Mouse (Mus musculus) hindbrain, embryonic 13.5 days (tissue): ENCODE results near the gene Rybp. TPM values are rescaled to one million over a fixed set of nuclear protein-coding genes. Genes with fewer than 3 reads are reported as not detected.

Source experiments
- ATAC-seq: fragments of 200-750 bp; cut with Nextera tagmentation; 2 replicates; pipeline ENCODE4 v1.8.0; 2017; ENCODE audit warnings: moderate TSS enrichment; ENCODE audit not compliant: low FRiP score
- H3K27ac ChIP-seq: fragments of 300-500 bp; sonication (generic); 2 replicates; pipeline ENCODE4 v1.5.1; 2015; ENCODE audit warnings: inconsistent platforms, mild to moderate bottlenecking, moderate library complexity
- H3K27me3 ChIP-seq: fragments of 300-500 bp; sonication (generic); 2 replicates; pipeline ENCODE4 v1.6.1; 2015; ENCODE audit warnings: mild to moderate bottlenecking, inconsistent platforms
- H3K36me3 ChIP-seq: fragments of 300-500 bp; sonication (generic); 2 replicates; pipeline ENCODE4 v1.6.1; 2015; ENCODE audit warnings: mild to moderate bottlenecking, inconsistent platforms
- H3K4me1 ChIP-seq: fragments of 300-500 bp; sonication (generic); replicated peaks from 2 replicates; pipeline ENCODE4 v1.6.1; 2015; ENCODE audit warnings: inconsistent platforms
- H3K4me2 ChIP-seq: fragments of 300-500 bp; sonication (generic); 2 replicates; pipeline ENCODE4 v1.6.1; 2015; ENCODE audit warnings: inconsistent platforms, mild to moderate bottlenecking, moderate library complexity
- H3K4me3 ChIP-seq: fragments of 300-500 bp; sonication (generic); 2 replicates; pipeline ENCODE4 v1.5.1; 2015; ENCODE audit warnings: mild to moderate bottlenecking, inconsistent platforms
- H3K9ac ChIP-seq: fragments of 300-500 bp; sonication (generic); 2 replicates; pipeline ENCODE4 v1.6.1; 2015; ENCODE audit warnings: mild to moderate bottlenecking, inconsistent platforms
- H3K9me3 ChIP-seq: fragments of 300-500 bp; sonication (generic); 2 replicates; pipeline ENCODE4 v1.6.1; 2016; ENCODE audit warnings: inconsistent platforms
- WGBS: fragments of 180-500 bp; shearing (Covaris S2); methylation state at CpG from one replicate; pipeline ENCODE4 v1.1.7; 2015; 5-methylcytosine and 5-hydroxymethylcytosine counted together
- polyA plus RNA-seq: library from polyadenylated mRNA; unstranded; fragments of >200 nt; fragmentation: Nextera tagmentation; extraction: Ambion mirVana; gene quantifications from 2 replicates; pipeline ENCODE4 v1.2.1, GENCODE M21; 2015

Gene Rybp
- polyA plus RNA-seq, 1 experiment from 2014 or later, result 18.2 TPM

- no peaks in the 10 kb centered on the region for H3K9me3 ChIP-seq
- peaks cover 28% of the 10 kb centered on the region for H3K27me3 ChIP-seq
- ATAC-seq, result no peak
- H3K36me3 ChIP-seq, result no peaks in the 10 kb centered on the region
- peak overlapping the region; percentile 91 for H3K4me2 ChIP-seq
- H3K9ac ChIP-seq, result peak overlapping the region; percentile 94
- 2% methylated on average over 18 of the region's 18 CpGs for WGBS
- H3K4me1 ChIP-seq, result peaks cover 31% of the 10 kb centered on the region
- peak overlapping the region; percentile 71 for H3K4me3 ChIP-seq
- peak overlapping the region; percentile 99 for H3K27ac ChIP-seq
These were observed 1.2 kb downstream of the Rybp start for GRCm38 (mm10) chr6:100285985-100286572.

- H3K4me2 ChIP-seq, result no peak overlapping the region
- H3K27me3 ChIP-seq, result no peaks in the 10 kb centered on the region
- peaks cover 18% of the 10 kb centered on the region for H3K4me1 ChIP-seq
- no peak overlapping the region for H3K27ac ChIP-seq
- H3K9ac ChIP-seq, result no peak overlapping the region
- 96% methylated on average over 1 of the region's 1 CpGs for WGBS
- H3K36me3 ChIP-seq, result no peaks in the 10 kb centered on the region
- H3K4me3 ChIP-seq, result no peak overlapping the region
- ATAC-seq, result no peak
- H3K9me3 ChIP-seq, result no peaks in the 10 kb centered on the region
These were observed 8.4 kb downstream of the Rybp start for GRCm38 (mm10) chr6:100278841-100279240.

- H3K4me1 ChIP-seq, result peaks cover 13% of the 10 kb centered on the region
These were observed 10.9 kb downstream of the Rybp start for GRCm38 (mm10) chr6:100276344-100276743.

DNA sequence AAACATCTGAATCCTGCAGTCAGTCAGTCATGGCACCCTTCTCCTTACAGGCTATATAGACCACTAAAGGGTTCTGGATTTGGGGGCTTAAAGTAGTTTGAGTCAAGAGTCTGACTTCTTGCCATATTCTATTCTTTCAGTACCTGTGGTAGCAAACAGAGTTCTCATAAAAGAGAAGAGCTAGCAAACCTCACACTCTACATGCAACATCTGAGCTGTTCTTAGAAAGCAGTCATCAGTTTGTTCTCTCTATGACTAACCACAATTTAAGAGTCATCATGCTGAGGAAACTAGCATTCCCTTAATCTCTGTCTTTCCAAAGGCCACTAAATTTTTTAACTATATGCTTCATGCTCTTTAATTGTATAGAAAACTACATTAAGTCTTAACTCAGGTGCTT is 11.6 kb downstream of the Rybp start:
- ATAC-seq, result no peak
- Histone ChIP-seq H3K4me2 (no peak overlapping the region), H3K9me3 (no peaks in the 10 kb centered on the region), H3K27ac (no peak overlapping the region), H3K4me3 (no peak overlapping the region), H3K4me1 (peaks cover 13% of the 10 kb centered on the region), H3K36me3 (no peaks in the 10 kb centered on the region), H3K27me3 (no peaks in the 10 kb centered on the region), H3K9ac (no peak overlapping the region)

More at GRCm38 (mm10) chr6:100276344-100276743, 10.9 kb downstream of the Rybp start:
- H3K36me3 ChIP-seq, result no peaks in the 10 kb centered on the region
- no peak for ATAC-seq
- no peaks in the 10 kb centered on the region for H3K27me3 ChIP-seq
- no peaks in the 10 kb centered on the region for H3K9me3 ChIP-seq
- no peak overlapping the region for H3K4me3 ChIP-seq
- WGBS, result 89% methylated on average over 3 of the region's 3 CpGs
- H3K9ac ChIP-seq, result no peak overlapping the region
- H3K27ac ChIP-seq, result no peak overlapping the region
- no peak overlapping the region for H3K4me2 ChIP-seq

- Histone ChIP-seq H3K9me3 (no peaks in the 10 kb centered on the region), H3K9ac (no peak overlapping the region), H3K4me3 (no peak overlapping the region), H3K27ac (no peak overlapping the region), H3K4me2 (no peak overlapping the region), H3K4me1 (peaks cover 8% of the 10 kb centered on the region), H3K27me3 (no peaks in the 10 kb centered on the region), H3K36me3 (no peaks in the 10 kb centered on the region)
- WGBS, result 68% methylated on average over 1 of the region's 1 CpGs
- ATAC-seq, result no peak
These were observed 13.7 kb downstream of the Rybp start for GRCm38 (mm10) chr6:100273556-100273955.

- H3K9ac ChIP-seq, result no peak overlapping the region
- H3K27ac ChIP-seq, result no peak overlapping the region
- H3K4me3 ChIP-seq, result no peak overlapping the region
- no peak for ATAC-seq
- H3K4me2 ChIP-seq, result no peak overlapping the region
- H3K9me3 ChIP-seq, result no peaks in the 10 kb centered on the region
- WGBS, result 89% methylated on average over 3 of the region's 3 CpGs
- H3K4me1 ChIP-seq, result peaks cover 1% of the 10 kb centered on the region
- H3K36me3 ChIP-seq, result no peaks in the 10 kb centered on the region
- H3K27me3 ChIP-seq, result no peaks in the 10 kb centered on the region
These were observed 15.3 kb downstream of the Rybp start for GRCm38 (mm10) chr6:100271992-100272391.

DNA sequence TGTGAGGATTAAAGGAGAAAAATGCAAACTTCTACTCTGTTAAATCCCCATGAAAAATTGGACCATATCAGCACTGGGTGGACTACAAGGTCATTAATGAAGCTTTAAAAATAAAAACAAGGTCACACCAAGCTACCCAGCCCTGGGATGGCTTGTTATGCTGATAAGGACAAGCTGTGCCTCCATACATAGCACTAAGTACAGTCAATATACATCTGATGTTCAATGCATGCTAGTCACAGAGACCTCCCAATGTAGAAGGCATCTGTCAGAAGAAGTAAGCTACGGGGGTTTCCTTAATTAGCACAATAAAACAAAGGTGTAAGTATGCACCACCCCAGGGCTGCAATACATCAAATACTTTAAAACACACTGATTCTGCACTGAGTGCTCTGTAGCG is 16.5 kb downstream of the Rybp start:
- Histone ChIP-seq H3K9ac (no peak overlapping the region), H3K4me2 (no peak overlapping the region), H3K4me3 (no peak overlapping the region), H3K4me1 (no peaks in the 10 kb centered on the region; the same call in 1 of the 2 replicates), H3K9me3 (no peaks in the 10 kb centered on the region), H3K27ac (no peak overlapping the region), H3K27me3 (no peaks in the 10 kb centered on the region), H3K36me3 (no peaks in the 10 kb centered on the region)
- WGBS, result 83% methylated on average over 2 of the region's 2 CpGs
- ATAC-seq, result no peak

GRCm38 (mm10) chr6:100259607-100260006 is 27.7 kb downstream of the Rybp start:
- H3K27ac ChIP-seq, result no peak overlapping the region
- H3K4me3 ChIP-seq, result no peak overlapping the region
- no peaks in the 10 kb centered on the region for H3K27me3 ChIP-seq
- ATAC-seq, result no peak
- H3K36me3 ChIP-seq, result no peaks in the 10 kb centered on the region
- no peak overlapping the region for H3K9ac ChIP-seq
- H3K4me2 ChIP-seq, result no peak overlapping the region
- 96% methylated on average over 1 of the region's 1 CpGs for WGBS
- peaks cover 12% of the 10 kb centered on the region for H3K4me1 ChIP-seq
- no peaks in the 10 kb centered on the region for H3K9me3 ChIP-seq

DNA sequence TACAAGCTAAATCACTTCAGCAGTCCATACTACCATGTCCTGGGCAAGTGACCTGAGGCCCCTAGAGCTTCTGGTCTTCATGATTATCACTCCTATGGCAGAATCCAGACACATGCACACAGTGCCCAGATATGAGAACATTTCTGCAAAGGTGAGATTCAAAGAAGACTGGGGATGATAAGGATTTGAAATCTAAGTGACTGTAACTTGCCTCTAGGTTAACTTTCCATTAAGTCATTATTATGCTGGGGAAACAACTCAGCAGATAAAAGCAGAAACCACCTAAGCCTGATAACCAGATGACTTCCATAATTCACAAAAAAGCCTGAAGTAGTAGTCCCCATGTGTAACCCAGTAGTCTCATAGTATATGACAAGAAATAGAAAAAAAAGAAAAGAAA is 29.0 kb downstream of the Rybp start:
- no peaks in the 10 kb centered on the region for H3K9me3 ChIP-seq
- ATAC-seq, result no peak
- no peaks in the 10 kb centered on the region for H3K36me3 ChIP-seq
- H3K27me3 ChIP-seq, result no peaks in the 10 kb centered on the region
- H3K27ac ChIP-seq, result no peak overlapping the region
- no peak overlapping the region for H3K9ac ChIP-seq
- peaks cover 15% of the 10 kb centered on the region for H3K4me1 ChIP-seq
- no peak overlapping the region for H3K4me2 ChIP-seq
- H3K4me3 ChIP-seq, result no peak overlapping the region

DNA sequence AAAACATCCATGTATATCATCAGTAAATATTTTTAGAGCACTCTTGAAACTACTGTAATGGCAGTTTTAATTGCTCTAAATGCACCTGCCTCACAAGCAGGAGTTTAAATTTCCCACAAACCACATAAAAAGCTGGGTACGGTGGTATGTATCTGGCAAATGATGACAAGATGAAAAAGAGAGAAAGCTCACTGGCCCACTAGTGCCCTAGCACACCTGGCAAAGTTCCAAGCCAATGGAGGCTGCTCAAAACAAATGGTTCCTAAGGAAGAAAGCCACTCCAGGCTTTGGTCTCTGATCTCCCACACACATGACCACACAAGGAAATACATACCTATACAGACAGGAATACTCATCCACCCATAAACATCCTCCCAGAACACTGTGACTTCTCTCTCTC is 31.9 kb downstream of the Rybp start:
- no peak for ATAC-seq
- Histone ChIP-seq H3K36me3 (no peaks in the 10 kb centered on the region), H3K4me1 (peaks cover 15% of the 10 kb centered on the region), H3K9me3 (no peaks in the 10 kb centered on the region), H3K27ac (no peak overlapping the region), H3K9ac (no peak overlapping the region), H3K27me3 (no peaks in the 10 kb centered on the region), H3K4me3 (no peak overlapping the region), H3K4me2 (no peak overlapping the region)
- 64% methylated on average over 1 of the region's 1 CpGs for WGBS

DNA sequence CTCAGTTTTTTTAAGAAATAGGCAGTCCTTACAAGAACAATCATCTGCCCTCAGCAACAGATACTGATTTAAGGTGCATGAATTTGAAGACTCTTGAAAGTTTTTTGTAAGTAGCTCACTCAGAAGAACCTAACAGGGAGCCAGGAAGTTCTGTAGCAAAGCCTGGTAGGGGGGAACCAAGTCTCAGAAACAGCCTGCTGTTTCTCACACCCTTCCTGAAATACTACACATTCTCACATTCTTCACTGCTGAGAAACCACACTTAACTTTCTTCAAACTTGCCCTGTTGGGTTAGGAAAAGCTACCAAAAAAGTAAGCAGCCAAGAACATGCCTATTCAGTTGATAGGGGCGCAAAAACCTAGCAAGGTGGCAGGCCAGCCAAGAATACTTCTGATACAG is 32.6 kb downstream of the Rybp start:
- no peak overlapping the region for H3K4me3 ChIP-seq
- H3K27ac ChIP-seq, result no peak overlapping the region
- no peaks in the 10 kb centered on the region for H3K36me3 ChIP-seq
- peaks cover 15% of the 10 kb centered on the region for H3K4me1 ChIP-seq
- no peak overlapping the region for H3K4me2 ChIP-seq
- no peak for ATAC-seq
- 92% methylated on average over 1 of the region's 1 CpGs for WGBS
- no peaks in the 10 kb centered on the region for H3K27me3 ChIP-seq
- H3K9me3 ChIP-seq, result no peaks in the 10 kb centered on the region
- no peak overlapping the region for H3K9ac ChIP-seq

GRCm38 (mm10) chr6:100244474-100244873 is 42.8 kb downstream of the Rybp start:
- no peak overlapping the region for H3K9ac ChIP-seq

GRCm38 (mm10) chr6:100235036-100235435 is 52.2 kb downstream of the Rybp start:
- Histone ChIP-seq H3K36me3 (no peaks in the 10 kb centered on the region), H3K4me2 (no peak overlapping the region), H3K4me1 (peaks cover 31% of the 10 kb centered on the region), H3K9me3 (no peaks in the 10 kb centered on the region), H3K27me3 (no peaks in the 10 kb centered on the region), H3K4me3 (no peak overlapping the region), H3K27ac (no peak overlapping the region), H3K9ac (no peak overlapping the region)
- no peak for ATAC-seq

More at GRCm38 (mm10) chr6:100244474-100244873, 42.8 kb downstream of the Rybp start:
- Histone ChIP-seq H3K36me3 (no peaks in the 10 kb centered on the region), H3K4me3 (no peak overlapping the region), H3K9me3 (no peaks in the 10 kb centered on the region), H3K27me3 (no peaks in the 10 kb centered on the region), H3K4me2 (no peak overlapping the region), H3K4me1 (peaks cover 8% of the 10 kb centered on the region; the same call in 1 of the 2 replicates), H3K27ac (no peak overlapping the region)
- WGBS, result 66% methylated on average over 3 of the region's 3 CpGs
- ATAC-seq, result no peak
